Mouse (Mus musculus) gonadal fat pad, adult 2 months (tissue): ENCODE measurements around the gene Cpsf4l. TPM values are rescaled to one million over a fixed set of nuclear protein-coding genes. Genes with fewer than 3 reads are reported as not detected.

Experiments used
- DNase-seq: peaks from one replicate; pipeline ENCODE4 v3.0.0-alpha.2; 2012; ENCODE audit warnings: low read depth
- polyA plus RNA-seq: library from polyadenylated mRNA; depleted of rRNA; stranded (reverse); fragments of >200 nt; gene quantifications from 2 replicates; pipeline ENCODE4 v1.2.3, GENCODE M21; 2012

Gene Cpsf4l
- polyA plus RNA-seq, 1 experiment, result 9.7 TPM

GRCm38 (mm10) chr11:113735151-113735550 is 25.3 kb upstream of the Cpsf4l start:
- DNase-seq, result no peak

GRCm38 (mm10) chr11:113733631-113734364 is 24.0 kb upstream of the Cpsf4l start:
- DNase-seq, result no peak

DNA sequence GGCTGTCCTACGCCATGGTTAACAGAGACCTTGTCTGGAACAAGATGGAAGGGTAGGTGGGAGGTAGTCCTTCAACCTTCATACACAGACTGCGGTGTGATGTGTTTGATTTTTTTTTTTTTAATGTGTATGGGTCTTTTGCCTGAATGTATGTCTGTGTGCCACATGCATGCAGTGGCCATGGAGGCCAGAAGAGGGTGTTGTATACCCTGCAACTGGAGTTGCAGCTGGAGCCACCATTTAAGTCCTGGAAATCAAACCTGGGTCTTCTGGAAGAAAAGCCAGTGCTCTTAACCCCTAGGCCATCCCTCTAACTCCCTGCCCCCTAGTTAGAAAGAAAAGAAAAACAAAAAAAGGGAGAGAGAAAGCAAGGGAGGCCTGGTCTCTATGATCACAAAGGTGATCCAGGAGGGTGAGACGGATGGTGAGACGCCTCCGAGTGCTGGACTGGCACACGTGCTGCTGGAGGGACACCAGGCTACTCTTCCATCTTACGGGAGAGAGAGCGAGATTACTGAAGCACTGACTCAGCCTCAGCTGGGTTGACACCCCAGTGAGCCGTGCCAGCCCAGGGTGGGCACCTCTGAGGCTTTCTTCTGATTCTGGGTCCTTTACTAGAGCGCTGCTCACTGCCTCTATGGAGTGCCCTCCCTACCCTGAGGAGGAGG is 22.3 kb upstream of the Cpsf4l start:
- DNase-seq, result no peak

GRCm38 (mm10) chr11:113730879-113731278 is 21.1 kb upstream of the Cpsf4l start:
- DNase-seq, result no peak

DNA sequence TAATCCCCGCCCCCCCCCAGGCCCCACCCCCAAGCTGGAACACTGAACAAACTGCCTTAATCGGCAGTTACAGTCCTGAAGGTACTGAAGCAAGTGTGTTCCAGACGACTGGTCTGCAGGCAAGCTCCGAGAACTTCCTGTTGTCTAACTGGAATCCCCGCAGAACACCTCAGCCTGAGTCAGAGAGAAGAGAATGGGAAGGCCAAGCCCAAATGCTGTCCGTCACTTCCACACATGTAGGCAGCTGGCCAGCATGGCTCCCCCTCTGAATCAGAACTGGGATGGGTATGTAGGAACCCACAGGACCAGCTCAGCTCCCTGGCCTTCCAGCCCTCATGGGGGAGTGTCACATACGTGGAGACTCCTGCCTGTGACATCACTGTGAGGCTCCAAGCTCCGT is 20.1 kb upstream of the Cpsf4l start:
- DNase-seq, result no peak

DNA sequence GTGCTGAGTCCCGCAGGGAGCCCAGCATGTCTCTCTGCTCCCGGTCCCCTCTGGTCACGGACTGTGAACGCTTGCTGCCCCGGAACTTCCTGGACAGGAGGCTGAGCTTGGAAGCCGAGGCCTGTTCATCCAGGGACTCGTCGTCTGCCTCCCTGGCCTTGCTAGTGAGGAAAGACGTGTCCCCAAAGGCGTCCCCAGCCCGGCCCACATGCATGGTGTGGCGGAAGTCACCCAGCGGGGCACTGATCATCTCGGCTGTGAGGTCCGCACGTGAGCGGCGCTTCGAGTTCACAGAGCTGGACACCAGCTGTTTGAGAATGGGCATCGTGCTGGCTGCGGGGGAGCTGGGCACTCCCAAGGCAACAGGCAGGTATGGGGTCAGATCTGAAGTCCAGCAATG is 19.4 kb upstream of the Cpsf4l start:
- no peak for DNase-seq

- no peak for DNase-seq
Measured at GRCm38 (mm10) chr11:113727992-113728391, 18.2 kb upstream of the Cpsf4l start.

- no peak for DNase-seq
Measured at GRCm38 (mm10) chr11:113726994-113727888, 17.4 kb upstream of the Cpsf4l start.

DNA sequence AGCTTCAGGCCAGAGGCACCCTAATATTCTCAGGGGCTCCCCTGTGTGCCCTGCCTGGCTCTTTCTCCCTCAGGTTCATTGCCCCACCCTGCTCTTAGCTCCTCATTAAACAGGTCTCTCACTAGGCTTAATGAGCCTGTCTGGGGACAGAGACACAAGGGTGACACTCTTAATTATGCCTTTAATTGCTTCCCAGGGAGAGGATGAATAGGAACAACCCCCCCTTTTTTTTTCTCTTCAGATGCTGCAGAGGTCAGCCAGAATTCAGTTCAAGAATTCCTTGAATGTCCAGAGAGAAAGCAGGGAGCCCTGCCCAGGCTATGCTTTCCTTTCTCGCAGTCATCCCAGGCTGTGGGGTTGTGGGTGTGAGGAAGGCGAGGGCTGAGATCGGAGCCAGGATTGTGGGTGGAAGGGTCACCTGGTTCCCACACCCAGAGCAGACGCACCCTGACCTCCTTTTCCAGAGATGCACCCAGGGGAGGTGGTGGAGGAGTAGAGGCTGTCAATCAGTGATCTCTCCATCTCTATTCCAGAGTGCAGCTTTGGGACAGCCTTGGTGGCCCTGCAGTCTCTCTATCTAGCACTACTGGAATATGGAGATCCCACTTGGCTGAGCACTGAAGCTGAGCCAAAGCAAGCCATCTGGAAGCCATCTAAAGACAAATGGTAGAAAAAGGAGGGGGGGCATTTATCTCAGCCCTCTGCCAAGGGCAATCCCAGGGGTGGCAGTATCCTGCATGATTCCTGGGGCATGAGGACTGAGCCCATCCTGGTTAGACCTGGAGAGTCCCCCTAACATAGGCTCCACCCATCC is 15.6 kb upstream of the Cpsf4l start:
- no peak for DNase-seq

GRCm38 (mm10) chr11:113722405-113723090 is 12.7 kb upstream of the Cpsf4l start:
- DNase-seq, result no peak

DNA sequence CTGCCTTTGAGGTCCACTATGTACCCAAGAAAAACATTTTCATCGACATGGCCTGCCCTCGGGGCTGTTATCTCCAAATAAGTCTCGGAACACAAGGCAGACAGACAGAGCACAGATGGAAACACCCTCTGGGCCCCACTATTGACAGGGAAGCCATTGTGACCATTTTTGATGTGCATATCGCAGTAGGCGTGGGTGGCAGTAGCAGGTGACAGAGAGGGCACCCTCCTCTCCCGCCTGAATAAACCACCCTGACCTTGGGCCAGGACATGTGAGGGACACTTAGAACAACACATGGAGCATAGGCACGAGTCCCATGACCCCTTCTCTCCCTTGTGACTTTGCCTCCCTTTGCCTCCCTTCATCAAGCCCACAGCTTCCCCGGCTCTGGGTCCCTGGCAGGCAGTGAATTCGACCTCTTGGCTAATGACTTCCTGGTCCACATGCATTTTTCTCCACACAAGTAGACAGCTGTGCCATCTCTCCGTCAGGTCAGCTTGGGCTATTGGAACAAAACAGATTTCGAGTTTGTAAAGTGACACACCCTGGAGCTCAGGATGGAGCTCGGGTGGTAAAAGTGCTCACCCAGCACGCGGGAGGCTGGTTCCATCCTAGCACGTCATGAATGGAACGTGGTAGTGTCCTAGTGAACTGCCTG is 8.1 kb upstream of the Cpsf4l start:
- no peak for DNase-seq

DNA sequence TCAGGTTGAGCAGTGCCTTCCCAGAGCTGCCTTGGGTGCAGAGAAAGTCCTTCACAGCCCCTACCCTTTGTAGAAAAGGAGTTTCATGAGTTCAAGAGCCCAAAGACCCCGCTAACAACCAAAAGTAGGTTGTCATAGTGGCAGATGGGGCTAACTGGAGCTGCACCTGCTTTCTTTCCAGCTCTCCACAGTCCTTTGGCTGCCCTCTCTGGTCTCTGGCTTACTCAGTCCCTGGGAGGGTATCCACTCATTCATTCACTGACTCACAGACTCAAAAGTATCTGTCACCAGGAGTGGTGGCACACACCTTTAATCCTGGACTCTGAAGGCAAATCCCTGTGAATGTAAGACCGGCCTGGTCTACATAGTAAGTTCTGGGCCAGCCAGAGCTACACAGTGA is 6.3 kb upstream of the Cpsf4l start:
- DNase-seq, result no peak

GRCm38 (mm10) chr11:113715078-113715674 is 5.4 kb upstream of the Cpsf4l start:
- DNase-seq, result no peak

DNA sequence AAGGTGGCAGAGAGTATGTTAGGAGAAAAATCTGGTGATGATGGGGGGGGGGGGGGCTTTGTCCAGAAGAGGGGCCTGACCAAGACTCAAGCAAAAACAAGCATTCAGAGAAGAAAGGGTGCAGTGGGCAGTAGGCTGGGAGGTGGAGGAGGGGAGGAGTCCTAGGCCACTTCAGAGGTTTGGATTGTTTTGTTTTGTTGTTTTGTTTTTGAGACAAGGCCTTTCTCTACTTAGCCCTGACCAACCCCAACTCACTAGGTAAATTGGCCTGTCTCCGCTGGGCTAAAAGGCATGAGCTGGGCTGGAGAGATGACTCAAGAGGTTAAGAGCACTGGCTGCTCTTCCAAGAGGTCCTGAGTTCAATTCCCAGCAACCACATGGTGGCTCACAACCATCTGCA is 1.2 kb upstream of the Cpsf4l start:
- DNase-seq, result no peak

DNA sequence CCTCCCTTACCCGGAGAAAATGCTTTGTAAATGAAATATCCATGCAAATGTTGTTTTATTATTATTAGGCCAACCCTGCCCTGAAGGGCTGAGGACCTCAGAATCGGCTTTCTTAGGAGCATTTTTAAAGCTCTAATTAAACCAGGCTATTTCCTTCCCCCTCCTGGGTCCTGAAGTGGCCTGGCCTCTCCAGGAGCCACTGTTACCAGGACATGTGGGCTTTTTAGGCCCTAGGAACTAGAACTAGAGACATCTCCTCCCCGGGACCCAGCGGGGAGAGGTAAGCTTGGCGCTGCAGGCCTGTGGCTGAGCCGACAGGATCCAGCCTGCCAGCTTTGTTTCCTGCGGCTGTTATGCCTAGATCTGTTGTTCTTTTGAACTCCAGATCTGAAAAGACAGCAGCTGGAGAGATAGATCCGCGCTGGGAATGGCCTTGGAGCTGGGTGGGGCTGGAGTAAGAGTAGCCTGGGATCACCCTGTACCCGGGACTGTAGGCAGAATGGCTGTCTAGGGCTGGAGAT is 500 bp upstream of the Cpsf4l start:
- no peak for DNase-seq

DNA sequence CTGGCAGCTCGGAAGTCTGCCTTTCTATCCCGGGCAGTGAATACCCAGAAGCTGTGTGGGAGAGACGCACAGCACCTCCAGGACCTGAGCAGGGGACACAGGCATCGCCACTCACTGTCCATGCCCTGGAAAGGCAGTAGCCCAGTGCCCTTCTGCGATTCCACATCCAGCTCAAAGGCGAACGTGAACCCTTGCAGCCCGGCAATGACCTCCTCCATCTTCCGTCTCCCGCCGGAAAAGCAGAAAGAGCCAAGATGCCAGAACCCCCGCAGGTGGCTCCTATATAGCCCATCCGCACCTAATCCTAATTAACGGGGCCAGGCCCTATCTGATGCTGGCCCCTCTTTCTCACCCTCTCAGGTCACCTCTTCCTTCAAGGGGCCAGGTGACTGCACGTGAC is 545 bp downstream of the Cpsf4l start:
- DNase-seq, result no peak

- no peak for DNase-seq
Measured at GRCm38 (mm10) chr11:113708629-113709213, 1.1 kb downstream of the Cpsf4l start.

DNA sequence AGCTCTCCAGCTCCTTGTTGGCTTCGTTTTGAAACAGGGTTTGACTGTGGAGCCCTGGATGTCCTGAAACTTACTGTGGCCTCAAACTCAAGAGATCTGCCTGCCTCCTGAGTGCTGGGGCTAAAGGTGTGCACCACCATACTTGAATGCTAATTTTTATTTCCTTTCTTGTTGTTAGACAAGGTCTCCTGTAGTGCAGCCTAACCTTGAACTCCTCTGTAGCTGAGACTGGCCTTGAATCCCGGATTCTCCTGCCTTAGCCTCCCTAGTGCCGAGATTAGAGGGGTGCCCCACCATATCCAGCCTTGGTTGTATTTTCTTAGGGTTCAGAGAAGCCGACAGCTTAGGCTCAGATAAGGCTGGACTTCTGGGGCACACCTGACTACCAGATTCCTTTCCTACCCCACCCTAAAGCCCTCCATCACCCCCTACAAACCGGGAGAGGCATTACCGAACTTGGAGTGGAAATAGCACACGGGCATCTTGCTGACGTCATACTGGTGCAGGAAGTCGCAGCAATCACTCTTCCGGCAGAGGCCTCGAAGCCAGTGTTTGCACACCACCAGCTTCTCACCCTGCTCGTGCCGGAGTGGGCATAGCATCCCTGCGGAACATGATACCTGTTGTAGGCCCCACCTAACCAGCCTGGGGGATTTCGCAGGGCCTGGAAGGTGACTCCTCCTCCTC is 3.7 kb downstream of the Cpsf4l start:
- no peak for DNase-seq

- DNase-seq, result no peak
Measured at GRCm38 (mm10) chr11:113703758-113704157, 6.1 kb downstream of the Cpsf4l start.
